Mouse (Mus musculus) liver, adult 2 months (tissue): ENCODE data around the gene Spire2. TPM values are rescaled to one million over a fixed set of nuclear protein-coding genes. Genes with fewer than 3 reads are reported as not detected.

Source experiments
- DNase-seq: peaks from one replicate; pipeline ENCODE4 v3.0.0-alpha.2; 2011; ENCODE audit warnings: low read depth, low spot score; ENCODE audit errors: extremely low read depth
- H3K27ac ChIP-seq: fragments of 200-500 bp; replicated peaks from 2 replicates; pipeline ENCODE4 v1.5.1; 2012; ENCODE audit warnings: low read depth, mild to moderate bottlenecking, control low read depth, inconsistent platforms, low read length; ENCODE audit not compliant: insufficient read depth
- H3K27me3 ChIP-seq: fragments of 200-500 bp; 2 replicates; pipeline ENCODE4 v1.6.1; 2012; ENCODE audit warnings: mild to moderate bottlenecking, moderate library complexity, low read length, inconsistent platforms; ENCODE audit not compliant: control insufficient read depth, insufficient read depth
- H3K36me3 ChIP-seq: fragments of 200-500 bp; 2 replicates; pipeline ENCODE4 v1.6.1; 2012; ENCODE audit warnings: low read length, inconsistent platforms; ENCODE audit not compliant: control insufficient read depth, insufficient read depth
- H3K4me1 ChIP-seq: fragments of 200-500 bp; 2 replicates; pipeline ENCODE4 v1.6.1; 2011; ENCODE audit warnings: low read length; ENCODE audit not compliant: control insufficient read depth, insufficient read depth
- H3K4me3 ChIP-seq: fragments of 200-500 bp; 2 replicates; pipeline ENCODE4 v1.5.1; 2011; ENCODE audit warnings: low read depth, mild to moderate bottlenecking, control low read depth, low read length, moderate library complexity; ENCODE audit not compliant: insufficient read depth
- H3K79me2 ChIP-seq: fragments of 200-500 bp; 2 replicates; pipeline ENCODE4 v1.6.1; 2012; ENCODE audit warnings: inconsistent platforms, mild to moderate bottlenecking, low read length, moderate library complexity; ENCODE audit not compliant: control insufficient read depth, insufficient read depth
- H3K9ac ChIP-seq: fragments of 200-500 bp; 2 replicates; pipeline ENCODE4 v1.6.1; 2012; ENCODE audit warnings: low read depth, mild to moderate bottlenecking, control low read depth, inconsistent platforms, low read length
- CTCF ChIP-seq: fragments of 200-500 bp; IDR thresholded peaks from 2 replicates; pipeline ENCODE4 v1.5.1; 2011; ENCODE audit warnings: low read depth, low read length, control low read depth
- POLR2A ChIP-seq: fragments of 200-500 bp; IDR thresholded peaks from 2 replicates; pipeline ENCODE4 v1.6.1; 2011; ENCODE audit warnings: low read length, control low read depth; ENCODE audit not compliant: insufficient read depth; ENCODE audit errors: extremely low read depth
- WGBS: fragments of 180-500 bp; shearing (Covaris S2); methylation state at CpG from one replicate; pipeline ENCODE4 v1.1.7; 2018; 5-methylcytosine and 5-hydroxymethylcytosine counted together
- polyA plus RNA-seq: library from polyadenylated mRNA; depleted of rRNA; stranded (reverse); fragments of >200 nt; gene quantifications from 2 replicates; pipeline ENCODE4 v1.2.3, GENCODE M21; 2012
- total RNA-seq: library from RNA; depleted of rRNA; stranded (reverse); fragments of >200 nt; gene quantifications from 2 replicates; pipeline ENCODE4 v1.2.3, GENCODE M21; 2014

Gene Spire2
- total and polyA plus RNA-seq, 2 experiments: under 0.01 to 0.13 TPM

DNA sequence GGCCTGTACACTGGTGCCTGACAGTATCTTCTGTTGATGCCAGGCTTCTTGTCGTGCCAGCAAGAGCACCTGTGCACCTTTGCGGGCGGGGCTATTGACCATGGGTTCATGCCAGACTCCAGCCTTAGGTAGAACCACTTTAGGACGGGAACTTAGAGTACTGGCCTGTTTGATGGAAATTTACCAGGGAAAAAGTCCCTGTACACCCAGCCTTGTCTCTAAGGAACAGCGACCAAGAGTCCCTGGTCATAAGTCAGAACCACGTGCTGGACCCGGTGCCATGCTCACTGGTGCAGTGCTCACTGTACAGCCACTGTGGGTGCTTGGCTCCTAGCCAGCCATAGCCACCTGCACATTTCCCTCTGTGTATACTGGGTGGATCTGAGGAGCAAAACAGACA lies 56.5 kb downstream of the Spire2 start:
- TF ChIP-seq POLR2A (no peak), CTCF (no peak)
- DNase-seq: no peak
- H3K4me1 ChIP-seq: no peaks in the 10 kb centered on the region
- no peaks in the 10 kb centered on the region for H3K79me2 ChIP-seq
- WGBS: 77% methylated on average over 7 of the region's 7 CpGs
- no peak overlapping the region for H3K27ac ChIP-seq
- no peaks in the 10 kb centered on the region for H3K27me3 ChIP-seq
- H3K4me3 ChIP-seq: no peak overlapping the region
- H3K36me3 ChIP-seq: peaks cover 63% of the 10 kb centered on the region
- H3K9ac ChIP-seq: no peak overlapping the region

DNA sequence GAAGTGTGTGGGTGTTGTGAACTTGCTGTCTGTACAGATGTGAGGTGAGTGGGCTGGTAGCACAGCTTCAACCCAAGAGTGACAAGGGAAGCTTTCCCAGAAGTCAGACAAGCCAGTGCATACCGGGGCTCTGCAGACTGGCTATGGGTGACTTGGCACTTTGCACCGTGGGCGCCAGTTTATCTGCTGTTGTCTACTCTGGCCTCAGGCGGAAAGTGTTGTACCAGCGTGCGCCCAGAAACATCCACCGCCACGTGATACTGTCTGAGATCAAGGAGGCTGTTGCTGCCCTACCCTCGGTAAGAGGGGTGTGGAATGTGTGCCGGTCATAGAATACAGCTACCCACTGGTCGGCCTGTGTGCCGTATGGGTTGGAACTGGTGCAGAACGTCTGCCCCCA lies 65.8 kb downstream of the Spire2 start:
- Histone ChIP-seq H3K27ac (no peak overlapping the region), H3K27me3 (no peaks in the 10 kb centered on the region), H3K79me2 (no peaks in the 10 kb centered on the region), H3K4me1 (no peaks in the 10 kb centered on the region), H3K36me3 (peaks cover 40% of the 10 kb centered on the region), H3K4me3 (no peak overlapping the region), H3K9ac (no peak overlapping the region)
- no peak for TF ChIP-seq POLR2A
- TF ChIP-seq CTCF: no peak
- WGBS: 94% methylated on average over 13 of the region's 13 CpGs
- DNase-seq: no peak

GRCm38 (mm10) chr8:123401936-123402335 lies 69.4 kb downstream of the Spire2 start:
- no peak for TF ChIP-seq CTCF
- TF ChIP-seq POLR2A: no peak

DNA sequence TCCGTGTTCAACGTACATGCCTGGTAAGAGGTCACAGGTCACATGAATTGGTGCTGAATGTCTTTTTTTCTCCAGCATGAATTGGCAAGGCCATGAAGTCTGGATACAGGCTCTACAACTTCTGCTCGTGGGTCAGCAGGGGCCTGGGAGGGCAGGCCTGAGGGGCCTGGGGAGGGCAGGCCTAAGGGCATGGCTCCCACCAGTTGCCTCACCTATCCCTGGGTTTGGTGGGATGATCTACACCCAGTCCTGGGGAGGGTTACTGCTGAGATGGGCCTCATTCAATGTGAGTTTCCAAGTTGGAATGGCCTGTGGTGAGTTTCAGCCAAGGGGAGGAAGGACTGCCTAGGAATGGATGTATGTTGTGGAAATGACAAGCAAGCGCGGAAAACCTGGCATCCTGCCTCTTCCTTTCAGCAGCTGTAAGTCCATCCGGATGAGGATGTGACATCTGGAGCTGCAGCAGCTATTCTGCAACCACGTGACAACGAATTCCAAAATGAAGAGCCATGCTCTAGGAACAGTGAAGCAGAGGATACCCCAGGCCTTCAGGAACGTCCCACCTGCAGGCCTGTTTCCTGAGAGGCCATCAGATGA lies 70.3 kb downstream of the Spire2 start:
- Histone ChIP-seq H3K79me2 (no peaks in the 10 kb centered on the region), H3K27me3 (no peaks in the 10 kb centered on the region), H3K4me1 (no peaks in the 10 kb centered on the region), H3K27ac (no peak overlapping the region), H3K4me3 (no peak overlapping the region), H3K9ac (no peak overlapping the region), H3K36me3 (peaks cover 11% of the 10 kb centered on the region; the same call in 1 of the 2 replicates)
- TF ChIP-seq POLR2A: no peak
- TF ChIP-seq CTCF: no peak
- WGBS: 79% methylated on average over 9 of the region's 9 CpGs
- DNase-seq: no peak

More at GRCm38 (mm10) chr8:123401936-123402335, 69.4 kb downstream of the Spire2 start:
- DNase-seq: no peak
- 93% methylated on average over 9 of the region's 9 CpGs for WGBS
- H3K9ac ChIP-seq: no peak overlapping the region
- H3K79me2 ChIP-seq: no peaks in the 10 kb centered on the region
- H3K4me3 ChIP-seq: no peak overlapping the region
- no peaks in the 10 kb centered on the region for H3K4me1 ChIP-seq
- H3K27me3 ChIP-seq: no peaks in the 10 kb centered on the region
- H3K36me3 ChIP-seq: peaks cover 16% of the 10 kb centered on the region
- no peak overlapping the region for H3K27ac ChIP-seq

DNA sequence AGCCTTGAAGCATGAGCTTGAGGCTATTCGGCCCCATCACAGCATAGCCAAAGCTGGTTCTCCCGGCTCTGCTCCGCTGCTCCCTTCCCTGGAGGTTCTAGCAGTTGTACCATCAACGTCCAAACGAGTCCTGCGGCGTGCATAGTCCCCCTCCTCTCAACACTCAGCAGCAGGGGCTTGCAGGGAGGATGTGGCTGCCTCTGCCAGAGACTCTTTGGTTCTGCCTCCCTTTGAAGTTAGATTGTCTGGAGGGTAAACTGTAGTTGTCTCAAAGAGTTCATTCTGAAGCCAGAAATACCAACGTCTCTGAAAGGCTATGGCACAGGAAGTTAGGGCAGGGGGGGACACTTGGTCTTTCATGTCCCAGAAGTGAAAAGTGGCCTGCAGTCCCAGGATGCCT lies 72.0 kb downstream of the Spire2 start:
- Histone ChIP-seq H3K27ac (no peak overlapping the region), H3K36me3 (peaks cover 7% of the 10 kb centered on the region; the same call in 1 of the 2 replicates), H3K4me1 (no peaks in the 10 kb centered on the region), H3K9ac (no peak overlapping the region), H3K27me3 (no peaks in the 10 kb centered on the region), H3K79me2 (no peaks in the 10 kb centered on the region), H3K4me3 (no peak overlapping the region)
- no peak for DNase-seq
- 66% methylated on average over 8 of the region's 8 CpGs for WGBS
- TF ChIP-seq POLR2A (no peak), CTCF (no peak)

DNA sequence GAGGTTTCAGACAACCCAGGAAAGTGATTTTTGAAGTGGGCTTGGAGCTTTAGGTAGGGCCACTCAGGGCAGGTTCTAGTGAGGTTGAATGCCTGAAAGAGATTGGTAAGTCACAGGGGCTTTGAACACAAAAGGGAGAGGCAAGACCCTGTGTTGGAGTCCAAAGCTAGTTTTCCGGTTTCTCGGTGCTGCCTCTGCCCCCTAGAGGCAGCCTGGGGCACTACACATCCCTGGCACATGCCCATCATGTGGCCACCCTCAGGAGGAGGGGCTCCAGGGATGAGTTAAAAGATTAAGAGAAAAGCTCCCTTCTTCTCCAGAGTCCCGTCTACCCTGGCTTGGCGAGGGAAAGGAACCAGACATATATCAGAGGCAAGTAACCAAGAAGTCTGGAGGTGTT lies 74.3 kb downstream of the Spire2 start, which contains the start of gene Mc1r:
Gene Mc1r (plus strand): TSS at position 322 of the 400 bp plus-strand sequence.
- DNase-seq: no peak
- no peaks in the 10 kb centered on the region for H3K4me1 ChIP-seq
- no peak within 1 kb of the TSS for H3K27ac ChIP-seq
- WGBS: 11% methylated on average over 4 of the region's 4 CpGs
- H3K9ac ChIP-seq: no peak within 1 kb of the TSS
- peaks cover 7% of the 10 kb centered on the region for H3K27me3 ChIP-seq
- H3K36me3 ChIP-seq: no peaks in the 10 kb centered on the region
- H3K79me2 ChIP-seq: no peaks in the 10 kb centered on the region
- TF ChIP-seq CTCF: peak; percentile 94
- no peak for TF ChIP-seq POLR2A
- H3K4me3 ChIP-seq: no peak within 1 kb of the TSS
